Mouse (Mus musculus) erythroblast, embryonic 14.5 days (primary cell): Measurements from ENCODE around the gene Pianp. TPM values are rescaled to one million over a fixed set of nuclear protein-coding genes. Genes with fewer than 3 reads are reported as not detected.
A peak's percentile ranks its signal among the peaks of the same experiment; 100 is the strongest.

Source experiments
- H3K27me3 ChIP-seq: 2 replicates; pipeline ENCODE4 v1.6.1; 2012; ENCODE audit warnings: inconsistent platforms; ENCODE audit not compliant: control insufficient read depth
- H3K36me3 ChIP-seq: 2 replicates; pipeline ENCODE4 v1.6.1; 2012; ENCODE audit warnings: mild to moderate bottlenecking, inconsistent platforms; ENCODE audit not compliant: control insufficient read depth
- H3K4me1 ChIP-seq: 2 replicates; pipeline ENCODE4 v1.6.1; 2012; ENCODE audit warnings: inconsistent platforms; ENCODE audit not compliant: control insufficient read depth
- H3K4me3 ChIP-seq: replicated peaks from 2 replicates; pipeline ENCODE3; 2012; ENCODE audit warnings: moderate library complexity, mild to moderate bottlenecking, inconsistent platforms
- H3K9me3 ChIP-seq: 2 replicates; pipeline ENCODE4 v1.6.1; 2012; ENCODE audit warnings: low read length, inconsistent platforms, mixed read lengths; ENCODE audit not compliant: control insufficient read depth
- GATA1 ChIP-seq: IDR thresholded peaks from 2 replicates; pipeline ENCODE4 v1.6.1; 2012; ENCODE audit warnings: low read length, inconsistent platforms, mixed read lengths
- TAL1 ChIP-seq: IDR thresholded peaks from 3 replicates; pipeline ENCODE4 v1.6.1; 2012; ENCODE audit warnings: low read length, inconsistent platforms, mixed read lengths
- polyA plus RNA-seq: library from polyadenylated mRNA; stranded (reverse); fragments of >175 nt; gene quantifications from 2 replicates; pipeline ENCODE4 v1.2.3, GENCODE M21; 2012

The Pianp gene
- 0.03 TPM in 1 of 2 replicates, not detected in the other for polyA plus RNA-seq

- no peaks in the 10 kb centered on the region for H3K36me3 ChIP-seq
- peak within 1 kb of the TSS; percentile 41 for H3K4me3 ChIP-seq
- TF ChIP-seq TAL1 (no peak), GATA1 (no peak)
- H3K27me3 ChIP-seq = peaks cover 99% of the 10 kb centered on the region
- peaks cover 10% of the 10 kb centered on the region for H3K4me1 ChIP-seq
- peaks cover 6% of the 10 kb centered on the region; the same call in 1 of the 2 replicates for H3K9me3 ChIP-seq
These were observed at the start of gene Pianp for GRCm38 (mm10) chr6:124996551-124997501. Gene Pianp, plus strand, starts transcription at chr6:124996694.

- H3K27me3 ChIP-seq = no peaks in the 10 kb centered on the region
- H3K9me3 ChIP-seq = peaks cover 21% of the 10 kb centered on the region
- peaks cover 23% of the 10 kb centered on the region for H3K36me3 ChIP-seq
- peaks cover 3% of the 10 kb centered on the region for H3K4me1 ChIP-seq
- TF ChIP-seq GATA1 (no peak), TAL1 (no peak)
- no peak overlapping the region for H3K4me3 ChIP-seq
These were observed 42.3 kb upstream of the Pianp start for GRCm38 (mm10) chr6:124953991-124954715.

DNA sequence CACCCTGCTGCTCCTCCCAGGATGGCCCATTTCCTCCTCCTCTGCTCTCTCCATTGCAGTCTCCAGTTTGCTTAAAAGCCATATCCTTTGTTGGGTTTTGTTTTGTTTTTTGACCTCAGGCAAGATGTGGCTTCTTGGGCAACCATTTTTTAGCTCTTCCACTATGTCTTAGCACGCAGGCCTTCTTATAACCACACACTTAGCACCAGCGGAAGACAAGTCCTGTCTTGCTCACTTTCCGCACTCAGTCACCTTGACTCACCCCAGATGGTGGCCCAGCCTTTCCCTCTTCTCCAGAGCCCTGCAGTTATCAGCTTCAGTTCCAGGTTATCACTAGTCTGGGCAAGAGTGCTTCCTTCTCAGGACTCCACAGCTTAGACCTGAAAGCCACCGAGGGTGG, 41.3 kb upstream of the Pianp start:
- Histone ChIP-seq H3K27me3 (no peaks in the 10 kb centered on the region), H3K36me3 (peaks cover 34% of the 10 kb centered on the region)
- TF ChIP-seq TAL1 (no peak), GATA1 (no peak)

DNA sequence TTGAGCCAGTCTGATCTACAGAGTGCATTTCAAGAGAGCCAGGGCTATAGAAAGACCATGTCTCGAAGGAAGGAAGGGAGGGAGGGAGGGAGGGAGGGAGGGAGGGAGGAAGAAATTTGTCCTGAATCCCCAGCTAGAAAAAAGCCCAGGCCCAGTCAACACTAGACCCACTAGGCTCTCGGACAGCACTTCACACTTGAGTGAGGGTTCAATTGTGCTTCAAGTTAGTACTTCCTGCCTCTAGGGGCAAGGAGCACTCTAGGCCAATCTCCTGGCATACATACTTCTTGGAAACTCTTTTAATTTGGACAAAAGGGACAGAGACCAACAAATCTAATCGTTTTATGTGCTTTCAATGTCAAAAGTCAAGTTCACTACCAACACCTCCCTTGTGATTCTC, 38.4 kb upstream of the Pianp start:
- TF ChIP-seq TAL1 (no peak), GATA1 (no peak)
- no peak overlapping the region for H3K4me3 ChIP-seq
- H3K4me1 ChIP-seq = peaks cover 5% of the 10 kb centered on the region
- peaks cover 56% of the 10 kb centered on the region for H3K36me3 ChIP-seq
- H3K9me3 ChIP-seq = peaks cover 8% of the 10 kb centered on the region
- H3K27me3 ChIP-seq = no peaks in the 10 kb centered on the region

More for the DNA sequence above, 41.3 kb upstream of the Pianp start:
- peaks cover 5% of the 10 kb centered on the region for H3K4me1 ChIP-seq
- H3K9me3 ChIP-seq = peaks cover 21% of the 10 kb centered on the region
- H3K4me3 ChIP-seq = no peak overlapping the region

DNA sequence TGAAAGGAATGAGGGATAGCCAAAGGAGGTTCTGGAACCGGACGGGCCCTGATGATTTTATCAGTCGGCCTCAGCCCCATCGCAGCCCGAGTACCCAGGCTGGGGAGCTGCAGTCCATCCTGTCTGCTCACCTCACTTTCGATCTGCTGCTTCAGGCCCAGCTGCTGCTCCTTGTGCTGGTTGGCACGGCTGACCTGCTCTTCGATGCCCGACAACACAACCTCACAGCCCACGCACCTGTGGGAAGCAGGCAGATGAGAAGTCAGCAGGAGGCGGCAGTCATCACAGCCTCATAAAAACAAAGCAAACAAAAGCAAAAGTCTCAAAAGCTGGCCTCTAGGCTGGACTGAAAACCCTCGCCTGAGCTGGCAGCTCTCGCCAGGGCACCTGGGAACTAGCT, 36.5 kb upstream of the Pianp start:
- peaks cover 13% of the 10 kb centered on the region for H3K4me1 ChIP-seq
- H3K4me3 ChIP-seq = no peak overlapping the region
- no peaks in the 10 kb centered on the region for H3K27me3 ChIP-seq
- peaks cover 57% of the 10 kb centered on the region for H3K36me3 ChIP-seq
- no peaks in the 10 kb centered on the region for H3K9me3 ChIP-seq
- no peak for TF ChIP-seq TAL1
- TF ChIP-seq GATA1 = no peak

GRCm38 (mm10) chr6:124961021-124961420, 35.5 kb upstream of the Pianp start:
- no peak for TF ChIP-seq GATA1
- no peak for TF ChIP-seq TAL1
- Histone ChIP-seq H3K4me1 (peaks cover 20% of the 10 kb centered on the region), H3K27me3 (no peaks in the 10 kb centered on the region), H3K36me3 (peaks cover 53% of the 10 kb centered on the region), H3K9me3 (no peaks in the 10 kb centered on the region), H3K4me3 (no peak overlapping the region)

- H3K4me1 ChIP-seq = peaks cover 26% of the 10 kb centered on the region
- peak overlapping the region; percentile 85 for H3K4me3 ChIP-seq
- H3K36me3 ChIP-seq = peaks cover 38% of the 10 kb centered on the region
- peaks cover 2% of the 10 kb centered on the region; the same call in 1 of the 2 replicates for H3K9me3 ChIP-seq
- TF ChIP-seq TAL1 (no peak), GATA1 (no peak)
- H3K27me3 ChIP-seq = no peaks in the 10 kb centered on the region
These were observed 31.9 kb upstream of the Pianp start for GRCm38 (mm10) chr6:124964638-124965037.

DNA sequence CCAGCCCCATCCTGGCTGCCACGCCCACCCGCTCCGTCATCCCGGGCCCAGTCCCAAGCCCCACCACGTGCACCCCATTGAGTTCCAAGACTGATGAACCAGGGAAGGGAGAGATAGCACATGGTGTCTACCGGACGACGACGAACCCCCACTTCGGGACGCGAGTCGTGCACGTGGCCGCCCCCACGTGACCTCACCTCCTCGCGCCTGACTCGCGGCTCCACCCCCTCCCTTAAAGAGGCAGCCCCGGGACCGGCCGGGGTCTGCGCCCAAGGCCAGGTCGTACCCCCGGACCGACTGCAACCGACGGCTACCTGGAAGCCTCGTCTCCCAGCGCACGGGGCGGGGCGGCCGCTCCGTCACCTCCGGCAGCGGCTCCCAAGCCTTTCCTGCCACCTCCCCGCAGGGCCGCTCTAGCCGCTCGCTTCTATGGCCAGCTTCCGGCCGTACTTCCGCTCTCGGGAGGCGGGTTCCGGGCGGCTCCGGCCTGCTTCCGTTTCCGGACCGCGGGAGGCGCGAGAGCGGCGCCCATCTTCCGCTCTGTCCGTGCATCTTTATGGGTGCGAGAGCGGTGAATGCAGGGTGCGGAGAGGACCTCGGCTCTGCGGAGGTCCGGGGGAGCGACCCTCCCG, 31.3 kb upstream of the Pianp start, which contains the start of gene Cops7a:
Cops7a (minus strand) TSS at position 451 of the 632 bp plus-strand sequence.
- peak within 1 kb of the TSS; percentile 85 for H3K4me3 ChIP-seq
- peaks cover 33% of the 10 kb centered on the region for H3K36me3 ChIP-seq
- H3K27me3 ChIP-seq = 0 out of 2 replicates have a peak, but pooled peaks cover under 1% of the 10 kb centered on the region
- TF ChIP-seq TAL1 (no peak), GATA1 (no peak)
- peaks cover 26% of the 10 kb centered on the region for H3K4me1 ChIP-seq
- peaks cover 2% of the 10 kb centered on the region; the same call in 1 of the 2 replicates for H3K9me3 ChIP-seq

GRCm38 (mm10) chr6:124965747-124966146, 30.7 kb upstream of the Pianp start:
- H3K4me1 ChIP-seq = peaks cover 26% of the 10 kb centered on the region
- H3K4me3 ChIP-seq = peak overlapping the region; percentile 85
- H3K36me3 ChIP-seq = peaks cover 27% of the 10 kb centered on the region
- peaks cover 2% of the 10 kb centered on the region; the same call in 1 of the 2 replicates for H3K9me3 ChIP-seq
- no peak for TF ChIP-seq TAL1
- TF ChIP-seq GATA1 = no peak
- peaks cover 5% of the 10 kb centered on the region; the same call in 1 of the 2 replicates for H3K27me3 ChIP-seq
